Mouse (Mus musculus): ENCODE data around the gene Nmnat2.
A peak's percentile ranks its signal among the peaks of the same experiment; 100 is the strongest.

Nmnat2 gene

GRCm38 (mm10) chr1:153126491-153127381, 171.9 kb downstream of the Nmnat2 start:
- no peak for DNase-seq (ENCODE audit: low spot score)

GRCm38 (mm10) chr1:153127622-153128021, 172.8 kb downstream of the Nmnat2 start:
- DNase-seq (ENCODE audit: low spot score) = no peak

GRCm38 (mm10) chr1:153128780-153129179, 174.0 kb downstream of the Nmnat2 start:
- DNase-seq (ENCODE audit: low spot score) = no peak

- peak; percentile 55 for DNase-seq (ENCODE audit: low spot score)
These were observed 175.4 kb downstream of the Nmnat2 start for GRCm38 (mm10) chr1:153129992-153130713.

GRCm38 (mm10) chr1:153133865-153134781, 179.3 kb downstream of the Nmnat2 start:
- peak; percentile 57 for DNase-seq (ENCODE audit: low spot score)

GRCm38 (mm10) chr1:153136647-153137046, 181.9 kb downstream of the Nmnat2 start:
- no peak for DNase-seq (ENCODE audit: low spot score)

- no peak for DNase-seq (ENCODE audit: low spot score)
These were observed 183.7 kb downstream of the Nmnat2 start for GRCm38 (mm10) chr1:153138486-153138885.

GRCm38 (mm10) chr1:153139635-153140034, 184.8 kb downstream of the Nmnat2 start:
- DNase-seq (ENCODE audit: low spot score) = no peak

GRCm38 (mm10) chr1:153140265-153140664, 185.5 kb downstream of the Nmnat2 start:
- DNase-seq (ENCODE audit: low spot score) = no peak

GRCm38 (mm10) chr1:153140747-153141228, 186.0 kb downstream of the Nmnat2 start:
- DNase-seq (ENCODE audit: low spot score) = no peak

- DNase-seq (ENCODE audit: low spot score) = no peak
These were observed 189.2 kb downstream of the Nmnat2 start for GRCm38 (mm10) chr1:153144021-153144420.

- no peak for DNase-seq (ENCODE audit: low spot score)
These were observed 191.0 kb downstream of the Nmnat2 start for GRCm38 (mm10) chr1:153145791-153146190.

- DNase-seq (ENCODE audit: low spot score) = no peak
These were observed 197.8 kb downstream of the Nmnat2 start for GRCm38 (mm10) chr1:153152594-153152993.

- DNase-seq (ENCODE audit: low spot score) = no peak
These were observed 198.9 kb downstream of the Nmnat2 start for GRCm38 (mm10) chr1:153153619-153154137.

GRCm38 (mm10) chr1:153155364-153155763, 200.6 kb downstream of the Nmnat2 start:
- no peak for DNase-seq (ENCODE audit: low spot score)

- DNase-seq (ENCODE audit: low spot score) = no peak
These were observed 202.3 kb downstream of the Nmnat2 start for GRCm38 (mm10) chr1:153157021-153157623.

- no peak for DNase-seq (ENCODE audit: low spot score)
These were observed 204.3 kb downstream of the Nmnat2 start for GRCm38 (mm10) chr1:153159137-153159536.

- DNase-seq (ENCODE audit: low spot score) = no peak
These were observed 209.0 kb downstream of the Nmnat2 start for GRCm38 (mm10) chr1:153163831-153164230.

GRCm38 (mm10) chr1:153168293-153168692, 213.5 kb downstream of the Nmnat2 start:
- DNase-seq (ENCODE audit: low spot score) = no peak
